Mouse (Mus musculus): ENCODE results near the gene Pus10.

- TF ChIP-seq CTCF (IDR thresholded peaks at IDR 0.05; ENCODE audit: extremely low read depth, insufficient read depth, insufficient read length, insufficient replicate concordance) (no peak), POLR2A (IDR thresholded peaks at IDR 0.05; ENCODE audit: low read depth, low read length) (no peak)
Observed at GRCm38 (mm10) chr11:23754329-23754728, 88.9 kb downstream of the Pus10 start.

All from spleen, adult 2 months (tissue).